Mouse (Mus musculus) right cerebral cortex, postnatal 14 days (tissue): ENCODE data around the gene Zfp62.

Source experiments
- DNase-seq: peaks from one replicate; pipeline ENCODE4 v3.0.0; 2022

The Zfp62 gene

GRCm38 (mm10) chr11:49248974-49249700, 46.0 kb downstream of the Zfp62 start:
- no peak for DNase-seq

GRCm38 (mm10) chr11:49249811-49250421, 46.8 kb downstream of the Zfp62 start:
- no peak for DNase-seq

- peak; percentile 62 for DNase-seq
Observed at GRCm38 (mm10) chr11:49250422-49251379, 47.6 kb downstream of the Zfp62 start.

- DNase-seq: no peak
Observed at GRCm38 (mm10) chr11:49251380-49251761, 48.3 kb downstream of the Zfp62 start.

- DNase-seq: no peak
Observed at GRCm38 (mm10) chr11:49252048-49252447, 49.0 kb downstream of the Zfp62 start.

- no peak for DNase-seq
Observed at GRCm38 (mm10) chr11:49253035-49253434, 49.9 kb downstream of the Zfp62 start.

GRCm38 (mm10) chr11:49259296-49259695, 56.2 kb downstream of the Zfp62 start:
- DNase-seq: no peak

GRCm38 (mm10) chr11:49259829-49260228, 56.7 kb downstream of the Zfp62 start:
- no peak for DNase-seq

GRCm38 (mm10) chr11:49260598-49261312, 57.7 kb downstream of the Zfp62 start:
- DNase-seq: no peak

GRCm38 (mm10) chr11:49261313-49261855, 58.3 kb downstream of the Zfp62 start:
- DNase-seq: no peak

GRCm38 (mm10) chr11:49262286-49262685, 59.2 kb downstream of the Zfp62 start:
- no peak for DNase-seq

GRCm38 (mm10) chr11:49263149-49263548, 60.1 kb downstream of the Zfp62 start:
- DNase-seq: no peak

- no peak for DNase-seq
Observed at GRCm38 (mm10) chr11:49264081-49264480, 61.0 kb downstream of the Zfp62 start.

- DNase-seq: no peak
Observed at GRCm38 (mm10) chr11:49264622-49265021, 61.5 kb downstream of the Zfp62 start.

- DNase-seq: no peak
Observed at GRCm38 (mm10) chr11:49265101-49265500, 62.0 kb downstream of the Zfp62 start.

GRCm38 (mm10) chr11:49266671-49267070, 63.6 kb downstream of the Zfp62 start:
- no peak for DNase-seq

GRCm38 (mm10) chr11:49267316-49267715, 64.2 kb downstream of the Zfp62 start:
- no peak for DNase-seq

GRCm38 (mm10) chr11:49267970-49268579, 65.0 kb downstream of the Zfp62 start:
- no peak for DNase-seq
